Mouse (Mus musculus): ENCODE data around the gene Gm20909. TPM values are rescaled to one million over a fixed set of nuclear protein-coding genes. Genes with fewer than 3 reads are reported as not detected.

The Gm20909 gene
- not detected for polyA plus RNA-seq (2014; fragmentation: Illumina TruSeq; extraction: RNeasy Lipid Tissue Mini Kit (QIAGEN cat#74804); ENCODE audit: low read depth, low replicate concordance)

GRCm38 (mm10) chrY:21164270-21164669 is at the start of gene Gm20909:
Gene Gm20909, plus strand, starts transcription at chrY:21164570.

Other genes starting within 250 kb of the Gm20909 start
- gene Gm29866, start 170.9 kb upstream of the Gm20909 start, polyA plus RNA-seq (2014; fragmentation: Illumina TruSeq; extraction: RNeasy Lipid Tissue Mini Kit (QIAGEN cat#74804); ENCODE audit: low read depth, low replicate concordance), result not detected
- not detected for gene Gm20865, start 77.0 kb downstream of the Gm20909 start, polyA plus RNA-seq (2014; fragmentation: Illumina TruSeq; extraction: RNeasy Lipid Tissue Mini Kit (QIAGEN cat#74804); ENCODE audit: low read depth, low replicate concordance)